Mouse (Mus musculus) lung, postnatal 0 days (tissue): ENCODE measurements at regions not wholly inside any gene's neighbourhood (a gene's known extent, or its start where the extent isn't known, plus 50 kb on each side); places are given as distances from the start of the nearest gene placed in this dataset.

ENCODE experiments used
- ATAC-seq: fragments of 200-750 bp; cut with Nextera tagmentation; 2 replicates; pipeline ENCODE4 v1.8.0; 2017; ENCODE audit warnings: moderate library complexity
- DNase-seq: peaks from one replicate; pipeline ENCODE4 v3.0.0-alpha.2; 2016; ENCODE audit warnings: low spot score
- H3K27ac ChIP-seq: fragments of 300-500 bp; sonication (generic); 2 replicates; pipeline ENCODE4 v1.5.1; 2014; ENCODE audit warnings: antibody characterized with exemption, mild to moderate bottlenecking, low read length, mixed read lengths
- H3K27me3 ChIP-seq: fragments of 300-500 bp; sonication (generic); replicated peaks from 2 replicates; pipeline ENCODE4 v1.6.1; 2014; ENCODE audit warnings: low read length, mixed read lengths; ENCODE audit not compliant: insufficient read depth
- H3K36me3 ChIP-seq: fragments of 300-500 bp; sonication (generic); 2 replicates; pipeline ENCODE4 v1.6.1; 2014; ENCODE audit warnings: low read length, mixed read lengths; ENCODE audit not compliant: insufficient read depth
- H3K4me1 ChIP-seq: fragments of 300-500 bp; sonication (generic); 2 replicates; pipeline ENCODE4 v1.6.1; 2014; ENCODE audit warnings: antibody characterized with exemption, low read depth, low read length, mixed read lengths; ENCODE audit not compliant: insufficient read depth
- H3K4me2 ChIP-seq: fragments of 300-500 bp; sonication (generic); replicated peaks from 2 replicates; pipeline ENCODE4 v1.6.1; 2014; ENCODE audit warnings: low read depth, mild to moderate bottlenecking, low read length, moderate library complexity, mixed read lengths
- H3K4me3 ChIP-seq: fragments of 300-500 bp; sonication (generic); 2 replicates; pipeline ENCODE4 v1.5.1; 2014; ENCODE audit warnings: low read depth, low read length
- H3K9ac ChIP-seq: fragments of 300-500 bp; sonication (generic); replicated peaks from 2 replicates; pipeline ENCODE4 v1.6.1; 2014; ENCODE audit warnings: low read depth, mild to moderate bottlenecking
- H3K9me3 ChIP-seq: fragments of 300-500 bp; sonication (generic); 2 replicates; pipeline ENCODE4 v1.6.1; 2016; ENCODE audit warnings: low read length, mixed read lengths
- CTCF ChIP-seq: IDR thresholded peaks from 2 replicates; pipeline ENCODE4 v1.5.1; 2016; ENCODE audit warnings: antibody characterized with exemption, mild to moderate bottlenecking
- EP300 ChIP-seq: IDR thresholded peaks from 2 replicates; pipeline ENCODE4 v1.6.1; 2016; ENCODE audit warnings: antibody characterized with exemption, mild to moderate bottlenecking, control low read depth
- WGBS: fragments of 180-500 bp; shearing (Covaris S2); extraction: QIAGEN DNeasy Blood & Tissue Kit; methylation state at CpG from one replicate; pipeline ENCODE4 v1.1.7; 2014; 5-methylcytosine and 5-hydroxymethylcytosine counted together

DNA sequence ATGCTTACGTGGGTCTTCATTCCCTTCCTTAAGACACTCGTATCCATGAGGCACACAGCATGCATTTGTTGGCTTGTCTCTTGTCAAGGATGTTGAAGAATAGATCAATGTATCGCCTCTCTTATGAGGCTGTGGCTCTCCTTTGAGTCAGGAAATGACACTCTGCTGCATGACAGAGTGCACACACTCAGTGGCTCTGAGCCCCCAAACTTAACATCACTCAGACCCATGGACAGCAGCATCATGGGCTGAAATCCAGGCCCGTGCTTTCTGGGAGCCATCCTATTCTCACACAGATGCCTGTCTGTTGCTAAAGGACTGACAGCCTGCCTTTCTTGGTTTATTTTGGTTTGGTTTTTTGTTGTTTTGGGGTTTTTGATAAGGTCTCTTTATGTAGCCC is 81.9 kb downstream of the Kcnf1 start:
- DNase-seq (no peak), ATAC-seq (peak; percentile 50; the same call in 1 of the 2 replicates)
- whole genome bisulfite sequencing, result 61% methylated on average over 4 of the region's 4 CpGs
- Histone ChIP-seq H3K27ac (no peak overlapping the region), H3K4me1 (no peaks in the 10 kb centered on the region), H3K9ac (no peak overlapping the region), H3K4me2 (no peak overlapping the region), H3K9me3 (no peaks in the 10 kb centered on the region), H3K27me3 (no peaks in the 10 kb centered on the region), H3K36me3 (no peaks in the 10 kb centered on the region), H3K4me3 (no peak overlapping the region)
- no peak for TF ChIP-seq EP300
- no peak for TF ChIP-seq CTCF

DNA sequence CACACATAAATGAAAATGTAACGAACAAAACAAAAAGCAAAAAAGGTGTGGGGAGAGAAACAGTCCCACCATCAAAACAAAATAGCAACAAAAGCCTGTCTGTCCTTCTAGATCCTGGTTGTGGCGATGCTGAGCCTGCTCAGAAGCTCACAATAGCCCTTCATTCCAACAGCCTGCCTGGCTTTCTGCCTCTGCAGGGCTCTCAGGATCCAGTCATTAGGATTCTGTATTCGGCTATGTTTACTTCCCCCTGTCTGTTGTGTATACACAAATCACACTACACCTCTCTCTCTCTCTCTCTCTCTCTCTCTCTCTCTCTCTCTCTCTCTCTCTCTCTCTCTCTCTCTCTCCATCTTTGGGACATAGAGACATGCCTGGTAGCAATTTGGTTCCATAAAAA is 82.2 kb upstream of the 2410004P03Rik start:
- Histone ChIP-seq H3K4me1 (no peaks in the 10 kb centered on the region), H3K4me2 (no peak overlapping the region), H3K27me3 (no peaks in the 10 kb centered on the region), H3K36me3 (no peaks in the 10 kb centered on the region), H3K27ac (no peak overlapping the region), H3K9me3 (no peaks in the 10 kb centered on the region), H3K9ac (no peak overlapping the region), H3K4me3 (no peak overlapping the region)
- ATAC-seq, result no peak
- no peak for DNase-seq
- no peak for TF ChIP-seq EP300
- no peak for TF ChIP-seq CTCF
- 39% methylated on average over 3 of the region's 3 CpGs for WGBS

DNA sequence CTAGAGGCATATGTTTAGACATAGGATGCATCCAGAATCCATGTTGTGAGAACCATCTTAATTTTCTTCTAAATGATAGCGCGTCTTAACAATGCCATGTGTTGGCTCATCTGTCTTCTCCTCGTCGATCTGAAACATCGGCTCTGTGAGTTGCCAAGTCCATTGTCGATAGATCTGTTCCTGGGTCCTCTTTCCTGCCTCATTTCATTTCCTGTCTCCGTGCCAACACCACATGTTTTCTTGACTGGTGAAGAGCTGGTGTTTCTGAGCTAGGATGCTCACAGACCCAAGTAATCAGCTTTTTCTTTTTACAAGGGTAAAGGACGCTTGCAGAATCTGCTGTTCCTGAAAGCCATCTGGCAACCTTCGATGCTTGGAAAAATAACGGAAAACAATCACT is 79.5 kb upstream of the 2410004P03Rik start:
- no peak overlapping the region for H3K9ac ChIP-seq
- H3K4me3 ChIP-seq, result no peak overlapping the region
- H3K36me3 ChIP-seq, result no peaks in the 10 kb centered on the region
- no peaks in the 10 kb centered on the region for H3K27me3 ChIP-seq
- no peaks in the 10 kb centered on the region for H3K9me3 ChIP-seq
- DNase-seq (no peak), ATAC-seq (no peak)
- H3K4me2 ChIP-seq, result no peak overlapping the region
- WGBS, result 56% methylated on average over 10 of the region's 10 CpGs
- TF ChIP-seq EP300 (no peak), CTCF (no peak)
- no peaks in the 10 kb centered on the region for H3K4me1 ChIP-seq
- H3K27ac ChIP-seq, result no peak overlapping the region

DNA sequence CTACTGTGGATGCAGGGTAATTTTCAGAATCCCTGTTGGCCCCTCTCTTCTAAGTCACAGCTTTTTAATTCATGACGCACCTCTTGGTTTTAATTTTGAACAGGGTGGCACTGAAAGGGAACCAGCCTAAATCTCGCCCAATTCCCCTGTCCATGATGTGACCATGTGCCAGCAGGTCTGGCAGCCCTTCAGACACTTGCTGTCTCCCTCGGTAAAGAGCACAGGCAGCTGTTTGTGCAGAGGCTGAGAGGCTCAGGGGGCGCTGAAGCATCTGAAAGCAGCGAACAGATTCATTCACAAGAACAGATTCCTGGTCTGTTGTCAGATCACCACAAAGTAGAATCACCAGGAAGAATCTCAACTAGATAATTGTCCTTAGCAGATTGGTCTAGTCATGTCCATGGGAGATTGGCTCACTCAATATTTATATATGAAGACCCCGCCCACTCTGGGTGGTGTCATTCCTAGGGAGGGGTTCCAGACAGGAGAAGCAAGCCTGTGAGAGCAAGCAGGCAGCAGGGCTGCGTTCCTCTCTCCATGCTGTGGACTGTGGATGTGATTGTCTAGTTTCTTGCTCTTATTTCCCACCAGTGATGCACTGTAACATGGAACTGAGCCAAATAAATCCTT is 78.3 kb upstream of the 2410004P03Rik start:
- no peak overlapping the region for H3K4me3 ChIP-seq
- H3K4me1 ChIP-seq, result no peaks in the 10 kb centered on the region
- ATAC-seq (peak; percentile 55), DNase-seq (peak; percentile 20)
- H3K9ac ChIP-seq, result no peak overlapping the region
- WGBS, result 36% methylated on average over 7 of the region's 7 CpGs
- H3K4me2 ChIP-seq, result no peak overlapping the region
- no peaks in the 10 kb centered on the region for H3K36me3 ChIP-seq
- no peaks in the 10 kb centered on the region for H3K27me3 ChIP-seq
- TF ChIP-seq CTCF (no peak), EP300 (no peak)
- no peaks in the 10 kb centered on the region for H3K9me3 ChIP-seq
- no peak overlapping the region for H3K27ac ChIP-seq

DNA sequence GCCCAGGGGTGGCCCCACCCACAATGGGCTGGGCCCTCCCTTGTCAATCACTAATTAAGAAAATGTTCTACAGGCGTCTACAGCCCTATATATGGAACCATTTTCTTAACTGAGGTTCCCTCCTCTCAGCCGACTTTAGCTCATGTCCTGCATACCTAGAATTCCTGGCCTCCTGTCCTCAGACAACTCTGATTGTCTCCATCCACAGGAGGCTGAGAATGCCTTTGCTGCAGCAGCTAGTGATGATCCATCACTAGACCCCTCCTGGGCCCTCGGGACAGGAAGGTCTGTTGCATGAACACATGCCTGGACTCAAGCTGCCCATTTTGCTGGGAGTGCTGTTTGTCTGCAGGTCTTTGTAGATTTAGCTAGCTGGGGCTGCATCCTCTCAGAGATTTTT is 75.9 kb upstream of the 2410004P03Rik start:
- H3K36me3 ChIP-seq, result no peaks in the 10 kb centered on the region
- no peak overlapping the region for H3K27ac ChIP-seq
- TF ChIP-seq CTCF, result no peak
- no peak for TF ChIP-seq EP300

GRCm38 (mm10) chr12:17085209-17085574 is 73.7 kb upstream of the 2410004P03Rik start:
- no peak for TF ChIP-seq EP300
- TF ChIP-seq CTCF, result no peak
- WGBS, result 54% methylated on average over 5 of the region's 5 CpGs
- Histone ChIP-seq H3K4me3 (no peak overlapping the region), H3K9me3 (no peaks in the 10 kb centered on the region), H3K36me3 (no peaks in the 10 kb centered on the region), H3K27ac (no peak overlapping the region), H3K4me2 (no peak overlapping the region), H3K27me3 (no peaks in the 10 kb centered on the region), H3K9ac (no peak overlapping the region), H3K4me1 (no peaks in the 10 kb centered on the region)
- ATAC-seq (no peak), DNase-seq (no peak)

More for the DNA sequence above, 75.9 kb upstream of the 2410004P03Rik start:
- Histone ChIP-seq H3K4me1 (no peaks in the 10 kb centered on the region), H3K4me2 (no peak overlapping the region), H3K9me3 (no peaks in the 10 kb centered on the region), H3K4me3 (no peak overlapping the region), H3K27me3 (no peaks in the 10 kb centered on the region), H3K9ac (no peak overlapping the region)
- ATAC-seq (no peak), DNase-seq (no peak)
- 23% methylated on average over 3 of the region's 3 CpGs for WGBS
